Mouse (Mus musculus) CH12.LX (cell line): ENCODE data around the gene Olfr524. TPM values are rescaled to one million over a fixed set of nuclear protein-coding genes. Genes with fewer than 3 reads are reported as not detected.

Experiments used
- DNase-seq: peaks from one replicate; pipeline ENCODE4 v3.0.0-alpha.2; 2013; ENCODE audit errors: extremely low read depth
- H3K27ac ChIP-seq: 2 replicates; pipeline ENCODE4 v1.5.1; 2012; ENCODE audit warnings: low read depth, mild to moderate bottlenecking, control low read depth, moderate library complexity; ENCODE audit not compliant: insufficient read depth
- H3K27me3 ChIP-seq: replicated peaks from 2 replicates; pipeline ENCODE3; 2012; ENCODE audit warnings: inconsistent platforms
- H3K36me3 ChIP-seq, 2 experiments: replicated peaks in 1 of 2; 2 replicates each; pipeline versions ENCODE3 to v1.6.1; 2012; ENCODE audit warnings: inconsistent platforms in 1 of 2, low read length in 1 of 2, mild to moderate bottlenecking in 1 of 2, mixed read lengths in 1 of 2, moderate library complexity in 1 of 2; ENCODE audit not compliant: control insufficient read depth in 1 of 2, insufficient read depth in 1 of 2
- H3K4me1 ChIP-seq, 2 experiments: 2 replicates each; pipeline ENCODE4 v1.6.1; 2012; ENCODE audit warnings: inconsistent platforms in 1 of 2, moderate library complexity in 1 of 2; ENCODE audit not compliant: insufficient read depth in 2 of 2, control insufficient read depth in 1 of 2
- H3K4me2 ChIP-seq: 2 replicates; pipeline ENCODE4 v1.6.1; 2012; ENCODE audit warnings: low read depth, mild to moderate bottlenecking, control low read depth; ENCODE audit not compliant: poor library complexity, insufficient read depth, severe bottlenecking
- H3K4me3 ChIP-seq, 3 experiments: fragments of 150-350 bp in 1 of 3; sonication (generic) in 1 of 3; replicated peaks in 1 of 3; 2 replicates each; pipeline versions ENCODE3 to v1.5.1; 2011 to 2012; ENCODE audit warnings: low read depth in 2 of 3, low read length in 2 of 3, mild to moderate bottlenecking in 2 of 3, moderate library complexity in 2 of 3, control low read depth in 1 of 3, improper control_type of control experiment in 1 of 3, inconsistent platforms in 1 of 3, mixed read lengths in 1 of 3; ENCODE audit not compliant: poor library complexity in 1 of 3
- H3K79me2 ChIP-seq: replicated peaks from 2 replicates; pipeline ENCODE4 v1.6.1; 2012; ENCODE audit warnings: mild to moderate bottlenecking, moderate library complexity; ENCODE audit not compliant: control insufficient read depth, poor library complexity, insufficient read depth, severe bottlenecking; ENCODE audit errors: extremely low read depth
- H3K9ac ChIP-seq: 2 replicates; pipeline ENCODE4 v1.6.1; 2012; ENCODE audit warnings: low read depth, mild to moderate bottlenecking, control low read depth, moderate library complexity; ENCODE audit not compliant: insufficient read depth
- H3K9me3 ChIP-seq: replicated peaks from 2 replicates; pipeline ENCODE3; 2012; ENCODE audit warnings: low read length, inconsistent platforms, mixed read lengths
- BHLHE40 ChIP-seq: IDR thresholded peaks from 2 replicates; pipeline ENCODE4 v1.6.1; 2011; ENCODE audit warnings: mild to moderate bottlenecking, low read depth, low read length, improper control_type of control experiment
- CHD2 ChIP-seq: IDR thresholded peaks from 2 replicates; pipeline ENCODE4 v1.6.1; 2011; ENCODE audit warnings: low read length, improper control_type of control experiment
- E2F4 ChIP-seq: IDR thresholded peaks from 2 replicates; pipeline ENCODE4 v1.6.1; 2011; ENCODE audit warnings: low read depth, low read length, improper control_type of control experiment; ENCODE audit not compliant: insufficient replicate concordance
- EP300 ChIP-seq: IDR thresholded peaks from 2 replicates; pipeline ENCODE4 v1.6.1; 2011; ENCODE audit warnings: low read length, improper control_type of control experiment
- ETS1 ChIP-seq: conservative IDR thresholded peaks from 2 replicates; pipeline ENCODE4 v1.6.1; 2012; ENCODE audit warnings: low read depth, mild to moderate bottlenecking, inconsistent platforms, low read length, improper control_type of control experiment, moderate library complexity
- GABPA ChIP-seq: IDR thresholded peaks from 2 replicates; pipeline ENCODE4 v1.6.1; 2012; ENCODE audit warnings: low read depth, low read length, improper control_type of control experiment, inconsistent platforms; ENCODE audit not compliant: insufficient replicate concordance
- HCFC1 ChIP-seq: IDR thresholded peaks from 2 replicates; pipeline ENCODE4 v1.6.1; 2012; ENCODE audit warnings: low read depth, mild to moderate bottlenecking, inconsistent platforms, low read length, improper control_type of control experiment
- IRF4 ChIP-seq: IDR thresholded peaks from 2 replicates; pipeline ENCODE4 v1.6.1; 2014; ENCODE audit warnings: low read depth, mild to moderate bottlenecking, inconsistent platforms, low read length, improper control_type of control experiment
- JUN ChIP-seq: IDR thresholded peaks from 2 replicates; pipeline ENCODE4 v1.6.1; 2011; ENCODE audit warnings: low read depth, mild to moderate bottlenecking, low read length, improper control_type of control experiment, moderate library complexity; ENCODE audit not compliant: insufficient read depth
- JUND ChIP-seq: conservative IDR thresholded peaks from 2 replicates; pipeline ENCODE4 v1.6.1; 2011; ENCODE audit warnings: low read depth, low read length, improper control_type of control experiment
- KAT2A ChIP-seq: IDR thresholded peaks from 2 replicates; pipeline ENCODE4 v1.6.1; 2012; ENCODE audit warnings: low read length, improper control_type of control experiment, inconsistent platforms; ENCODE audit not compliant: insufficient replicate concordance
- MAX ChIP-seq: IDR thresholded peaks from 2 replicates; pipeline ENCODE4 v1.6.1; 2011; ENCODE audit warnings: low read length, improper control_type of control experiment
- MAZ ChIP-seq: IDR thresholded peaks from 2 replicates; pipeline ENCODE4 v1.6.1; 2012; ENCODE audit warnings: low read depth, mild to moderate bottlenecking, inconsistent platforms, low read length, improper control_type of control experiment, moderate library complexity
- MXI1 ChIP-seq: IDR thresholded peaks from 2 replicates; pipeline ENCODE4 v1.6.1; 2011; ENCODE audit warnings: mild to moderate bottlenecking, low read depth, low read length, improper control_type of control experiment
- MYC ChIP-seq: IDR thresholded peaks from 2 replicates; pipeline ENCODE4 v1.6.1; 2011; ENCODE audit warnings: low read depth, mild to moderate bottlenecking, improper control_type of control experiment, low read length
- NELFE ChIP-seq: IDR thresholded peaks from 2 replicates; pipeline ENCODE4 v1.6.1; 2011; ENCODE audit warnings: low read depth, low read length, improper control_type of control experiment
- NRF1 ChIP-seq: IDR thresholded peaks from 2 replicates; pipeline ENCODE4 v1.6.1; 2014; ENCODE audit warnings: low read depth, mild to moderate bottlenecking, inconsistent platforms, low read length, improper control_type of control experiment, moderate library complexity
- PAX5 ChIP-seq: IDR thresholded peaks from 2 replicates; pipeline ENCODE4 v1.6.1; 2012; ENCODE audit warnings: low read length, inconsistent platforms, mixed read lengths
- POLR2AphosphoS2 ChIP-seq: IDR thresholded peaks from 2 replicates; pipeline ENCODE4 v1.6.1; 2011; ENCODE audit warnings: low read depth, low read length, improper control_type of control experiment
- RAD21 ChIP-seq: IDR thresholded peaks from 2 replicates; pipeline ENCODE4 v1.6.1; 2011; ENCODE audit warnings: low read depth, mild to moderate bottlenecking, low read length, improper control_type of control experiment, moderate library complexity
- RCOR1 ChIP-seq: conservative IDR thresholded peaks from 2 replicates; pipeline ENCODE4 v1.6.1; 2012; ENCODE audit warnings: low read depth, mild to moderate bottlenecking, inconsistent platforms, low read length, improper control_type of control experiment
- SIN3A ChIP-seq: IDR thresholded peaks from 2 replicates; pipeline ENCODE4 v1.6.1; 2012; ENCODE audit warnings: low read length, improper control_type of control experiment, inconsistent platforms
- SMC3 ChIP-seq: IDR thresholded peaks from 2 replicates; pipeline ENCODE4 v1.6.1; 2011; ENCODE audit warnings: low read depth, low read length, improper control_type of control experiment
- TCF12 ChIP-seq: IDR thresholded peaks from 2 replicates; pipeline ENCODE4 v1.6.1; 2014; ENCODE audit warnings: low read depth, mild to moderate bottlenecking, inconsistent platforms, low read length, improper control_type of control experiment
- USF1 ChIP-seq: IDR thresholded peaks from 2 replicates; pipeline ENCODE4 v1.6.1; 2014; ENCODE audit warnings: low read depth, mild to moderate bottlenecking, inconsistent platforms, low read length, improper control_type of control experiment
- USF2 ChIP-seq: conservative IDR thresholded peaks from 2 replicates; pipeline ENCODE4 v1.6.1; 2011; ENCODE audit warnings: low read depth, low read length, improper control_type of control experiment
- ZC3H11A ChIP-seq: IDR thresholded peaks from 2 replicates; pipeline ENCODE4 v1.6.1; 2012; ENCODE audit warnings: low read depth, mild to moderate bottlenecking, inconsistent platforms, low read length, improper control_type of control experiment
- ZMIZ1 ChIP-seq: IDR thresholded peaks from 2 replicates; pipeline ENCODE4 v1.6.1; 2012; ENCODE audit warnings: low read depth, mild to moderate bottlenecking, inconsistent platforms, low read length, improper control_type of control experiment
- ZNF384 ChIP-seq: IDR thresholded peaks from 2 replicates; pipeline ENCODE4 v1.6.1; 2012; ENCODE audit warnings: low read depth, low read length, improper control_type of control experiment, inconsistent platforms
- dilution Hi-C: fragments of 300-500 bp; cut with MboI; formaldehyde crosslinking; loops from 2 replicates; pipeline ENCODE4 v1.14.3; 2020; ENCODE audit warnings: low sequenced_read_pairs; ENCODE audit not compliant: extremely low pct_unique_long_range_greater_than_20kb, extremely low pct_ligation_motif_present
- in situ Hi-C: fragments of 300-500 bp; cut with MboI; formaldehyde crosslinking; loops from 3 replicates; pipeline ENCODE4 v1.14.3; 2019; ENCODE audit warnings: low sequenced_read_pairs, low pct_ligation_motif_present, low pct_unique_long_range_greater_than_20kb, mixed read lengths
- polyA plus RNA-seq: library from polyadenylated mRNA; unstranded; fragments of >175 nt; gene quantifications from 2 replicates; pipeline ENCODE4 v1.2.1, GENCODE M21; 2012; ENCODE audit warnings: low read depth; ENCODE audit not compliant: insufficient read length
- total RNA-seq, 2 experiments: library from RNA; depleted of rRNA; stranded (reverse); fragments of 300-350 nt in 1 of 2; fragments of >200 nt in 1 of 2; gene quantifications; 2 replicates each; pipeline ENCODE4 v1.2.3; 2012 to 2014

Gene Olfr524
- total and polyA plus RNA-seq, 3 experiments: not detected

GRCm38 (mm10) chr7:140167950-140168349, 37.8 kb downstream of the Olfr524 start:
- Histone ChIP-seq H3K9ac (no peak overlapping the region), H3K9me3 (peaks cover 8% of the 10 kb centered on the region), H3K4me2 (no peak overlapping the region), H3K79me2 (no peaks in the 10 kb centered on the region), H3K36me3 (no peaks in the 10 kb centered on the region), H3K4me1 (peaks cover 2 to 5% of the 10 kb centered on the region in 2 experiments), H3K4me3 (no peak overlapping the region), H3K27me3 (peaks cover 71% of the 10 kb centered on the region), H3K27ac (no peak overlapping the region)
- dilution Hi-C loops: no loop called here
- DNase-seq: no peak
- in situ Hi-C loops: no loop called here
- no peak for TF ChIP-seq HCFC1
- TF ChIP-seq RCOR1: no peak
- TF ChIP-seq ZMIZ1: no peak
- TF ChIP-seq JUN: no peak
- TF ChIP-seq NELFE: no peak
- no peak for TF ChIP-seq SMC3
- no peak for TF ChIP-seq KAT2A
- TF ChIP-seq PAX5: no peak
- no peak for TF ChIP-seq USF2
- no peak for TF ChIP-seq SIN3A
- TF ChIP-seq ZNF384: no peak
- no peak for TF ChIP-seq ZC3H11A
- no peak for TF ChIP-seq RAD21
- no peak for TF ChIP-seq IRF4
- TF ChIP-seq MAZ: no peak
- no peak for TF ChIP-seq NRF1

- dilution Hi-C loops (no loop called here), in situ Hi-C loops (no loop called here)
- H3K36me3 ChIP-seq: no peaks in the 10 kb centered on the region
- DNase-seq: no peak
- H3K79me2 ChIP-seq: no peaks in the 10 kb centered on the region
- peaks cover 1% of the 10 kb centered on the region for H3K9me3 ChIP-seq
- no peak for TF ChIP-seq ETS1
- TF ChIP-seq EP300: no peak
- no peak for TF ChIP-seq HCFC1
- TF ChIP-seq E2F4: no peak
- no peak for TF ChIP-seq MYC
- TF ChIP-seq USF1: no peak
- no peak for TF ChIP-seq GABPA
- no peak for TF ChIP-seq CHD2
- no peak for TF ChIP-seq MAZ
- TF ChIP-seq JUND: no peak
- no peak for TF ChIP-seq USF2
- TF ChIP-seq MXI1: no peak
- TF ChIP-seq BHLHE40: no peak
- no peak for TF ChIP-seq TCF12
- TF ChIP-seq ZNF384: no peak
- TF ChIP-seq NRF1: no peak
- no peak for TF ChIP-seq MAX
- no peak for TF ChIP-seq RCOR1
- TF ChIP-seq ZMIZ1: no peak
- TF ChIP-seq POLR2AphosphoS2: no peak
- no peak within 1 kb of the TSS for H3K9ac ChIP-seq
- H3K4me3 ChIP-seq: no peak within 1 kb of the TSS
- H3K27ac ChIP-seq: no peak within 1 kb of the TSS
- no peak within 1 kb of the TSS for H3K4me2 ChIP-seq
- H3K27me3 ChIP-seq: peaks cover 79% of the 10 kb centered on the region
- H3K4me1 ChIP-seq: peaks cover 2 to 5% of the 10 kb centered on the region in 2 experiments
Observed at GRCm38 (mm10) chr7:140164664-140165063, 41.1 kb downstream of the Olfr524 start, which contains the start of gene Olfr522. Olfr522 (minus strand) TSS chr7:140164764.
